Mouse (Mus musculus) adrenal gland, postnatal 14 days (tissue): Measurements from ENCODE around the gene Btbd9. TPM values are rescaled to one million over a fixed set of nuclear protein-coding genes. Genes with fewer than 3 reads are reported as not detected.

ENCODE experiments used
- DNase-seq: peaks from one replicate; pipeline ENCODE4 v3.0.0; 2021; ENCODE audit warnings: mixed read lengths
- total RNA-seq: library from RNA; stranded (reverse); gene quantifications from 2 replicates; pipeline ENCODE4 v1.2.3, GENCODE M21; 2021

Gene Btbd9
- total RNA-seq, 1 experiment from 2014 or later = 36.9 TPM

- DNase-seq = peak; percentile 59
Observed at GRCm38 (mm10) chr17:30200283-30200682, 376.0 kb downstream of the Btbd9 start.

GRCm38 (mm10) chr17:30199374-30200247, 376.7 kb downstream of the Btbd9 start:
- no peak for DNase-seq

GRCm38 (mm10) chr17:30198422-30198821, 377.9 kb downstream of the Btbd9 start:
- peak; percentile 38 for DNase-seq

GRCm38 (mm10) chr17:30197280-30198030, 378.8 kb downstream of the Btbd9 start:
- no peak for DNase-seq

GRCm38 (mm10) chr17:30196401-30197279, 379.6 kb downstream of the Btbd9 start:
- peak; percentile 43 for DNase-seq

GRCm38 (mm10) chr17:30195591-30196183, 380.6 kb downstream of the Btbd9 start:
- DNase-seq = no peak

- no peak for DNase-seq
Observed at GRCm38 (mm10) chr17:30194629-30195445, 381.5 kb downstream of the Btbd9 start.

DNA sequence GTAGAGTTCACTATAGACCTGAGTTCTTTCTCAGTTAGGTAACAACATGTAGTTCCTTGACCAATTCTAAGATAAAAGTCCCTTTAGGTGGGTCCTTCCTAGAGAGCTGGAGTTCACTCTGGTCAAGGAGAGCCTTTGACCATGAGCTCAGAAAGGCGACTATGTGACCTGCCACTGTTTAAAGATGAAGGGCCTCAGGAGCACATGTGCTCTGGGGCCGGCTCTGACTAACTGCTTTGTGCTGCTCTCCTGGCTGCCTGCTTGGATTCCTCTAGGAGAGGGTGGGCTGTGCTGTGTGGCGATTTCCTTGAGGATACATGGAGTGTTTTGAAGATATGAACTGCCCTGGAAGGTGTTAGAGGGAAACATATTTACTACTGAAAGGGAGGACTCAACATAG, 382.2 kb downstream of the Btbd9 start:
- DNase-seq = no peak

GRCm38 (mm10) chr17:30193615-30194014, 382.7 kb downstream of the Btbd9 start:
- DNase-seq = no peak

DNA sequence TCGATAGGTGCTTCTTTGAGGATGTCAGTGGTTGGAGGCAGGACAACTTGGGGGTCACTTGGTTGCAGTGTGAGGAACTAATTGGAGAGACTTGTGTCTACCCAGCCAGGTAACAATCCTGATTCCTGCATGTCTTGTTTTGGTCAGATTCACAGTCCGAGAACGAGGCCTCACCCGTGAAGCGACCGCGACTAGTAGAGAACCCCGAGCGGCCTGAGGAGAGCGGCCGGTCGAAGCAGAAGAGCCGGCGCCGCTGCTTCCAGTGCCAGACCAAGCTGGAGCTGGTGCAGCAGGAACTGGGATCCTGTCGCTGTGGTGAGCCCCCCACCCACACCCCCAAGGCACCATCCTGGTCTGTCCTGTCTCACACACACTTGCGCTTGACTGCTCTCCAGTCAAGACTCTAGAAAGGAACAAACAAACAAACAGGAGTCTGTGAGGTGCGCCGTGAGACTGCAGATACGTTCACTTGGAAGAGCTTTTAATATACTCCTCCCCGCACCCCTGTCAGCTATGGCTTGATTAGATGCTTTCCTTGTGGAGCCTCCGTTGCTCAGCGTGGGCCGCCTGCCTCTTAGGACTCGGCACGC, 383.8 kb downstream of the Btbd9 start:
- DNase-seq = no peak

DNA sequence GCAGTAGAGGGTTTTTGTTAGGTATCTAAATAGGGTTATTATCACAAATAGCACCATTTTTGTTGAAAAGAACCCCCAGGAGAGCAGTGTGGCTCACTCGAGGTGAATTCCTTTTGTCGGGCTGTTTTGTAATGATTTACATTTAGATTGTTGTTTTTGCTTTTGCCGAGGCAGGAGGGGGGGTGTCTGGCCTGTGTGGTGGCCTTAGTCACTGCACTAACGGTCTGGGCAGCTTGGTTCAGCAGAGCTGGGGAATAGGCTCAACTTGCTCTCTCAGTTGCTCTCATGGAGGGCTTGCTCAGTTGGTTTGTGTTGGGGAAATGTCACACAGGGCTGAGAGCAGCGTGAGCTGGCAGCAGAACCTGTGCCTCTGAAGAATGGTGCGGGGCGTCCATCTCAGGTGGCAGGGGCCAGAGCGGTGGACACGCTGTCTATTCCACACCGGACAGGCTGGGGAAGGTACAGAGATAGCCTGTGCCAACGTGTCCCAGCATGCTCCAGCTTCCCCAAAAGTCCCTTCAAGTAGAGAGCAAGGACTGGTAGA, 385.1 kb downstream of the Btbd9 start:
- no peak for DNase-seq

GRCm38 (mm10) chr17:30188031-30188981, 388.0 kb downstream of the Btbd9 start:
- no peak for DNase-seq

DNA sequence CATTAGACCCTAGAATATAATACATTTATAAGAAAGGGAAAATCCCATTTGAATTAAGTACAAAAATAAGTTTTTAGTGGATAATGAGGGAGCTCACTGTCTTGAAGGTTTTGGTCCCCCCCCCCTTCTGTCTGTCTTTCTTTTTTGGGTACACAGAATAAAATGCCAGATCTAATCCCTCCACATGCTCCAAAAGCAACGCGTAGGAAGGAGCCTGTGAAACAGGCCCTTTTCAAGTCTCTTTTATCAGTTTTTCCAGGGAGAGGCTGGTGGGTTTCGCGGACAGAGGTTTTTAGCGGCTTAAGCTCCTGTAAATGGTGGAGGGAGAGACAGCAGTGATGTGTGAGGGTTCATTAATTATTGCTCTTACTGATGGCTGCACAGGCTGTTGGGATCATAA, 388.7 kb downstream of the Btbd9 start:
- DNase-seq = no peak

GRCm38 (mm10) chr17:30187154-30187553, 389.1 kb downstream of the Btbd9 start:
- DNase-seq = no peak

DNA sequence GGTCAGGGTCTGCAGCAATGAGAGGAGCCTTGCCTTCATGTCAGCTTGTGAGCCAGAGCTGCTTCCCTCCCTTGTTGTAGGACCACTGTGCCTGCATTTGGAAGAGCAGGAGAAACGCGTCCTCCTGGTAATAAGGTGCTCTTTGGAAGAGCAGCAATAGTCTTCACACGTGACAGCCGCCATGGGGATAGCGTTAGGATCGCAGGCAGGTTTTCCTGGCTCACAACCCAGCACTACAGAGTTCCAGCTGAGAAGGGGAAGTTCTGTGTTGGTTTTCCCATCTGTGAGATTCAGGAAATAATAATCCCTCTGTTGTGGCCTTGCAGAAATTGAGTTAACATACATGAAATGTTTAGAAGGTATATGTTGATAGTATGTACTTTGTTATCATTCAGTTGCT, 392.7 kb downstream of the Btbd9 start:
- no peak for DNase-seq

GRCm38 (mm10) chr17:30182063-30182462, 394.2 kb downstream of the Btbd9 start:
- no peak for DNase-seq

GRCm38 (mm10) chr17:30181554-30181953, 394.7 kb downstream of the Btbd9 start:
- no peak for DNase-seq

- no peak for DNase-seq
Observed at GRCm38 (mm10) chr17:30180197-30180596, 396.1 kb downstream of the Btbd9 start.

DNA sequence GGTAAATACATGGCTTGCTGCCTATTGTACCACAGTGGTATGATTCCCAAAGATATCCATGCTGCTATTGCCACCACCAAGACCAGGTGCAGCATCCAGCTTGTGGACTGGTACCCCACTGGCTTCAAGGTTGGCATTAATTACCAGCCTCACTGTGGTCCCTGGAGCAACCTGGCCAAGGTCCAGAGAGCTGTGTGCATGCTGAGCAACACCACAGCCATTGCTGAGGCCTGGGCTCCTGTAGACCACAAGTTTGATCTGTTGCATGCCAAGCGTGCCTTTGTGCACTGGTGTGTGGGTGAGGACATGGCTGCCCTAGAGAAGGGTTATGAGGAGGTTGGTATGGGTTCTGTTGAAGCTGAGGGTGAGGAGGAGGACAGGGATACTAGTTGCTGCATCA, 397.9 kb downstream of the Btbd9 start:
- DNase-seq = no peak
